19 mouse cellular contexts compared by ENCODE assay signal in the genomic region with DNA sequence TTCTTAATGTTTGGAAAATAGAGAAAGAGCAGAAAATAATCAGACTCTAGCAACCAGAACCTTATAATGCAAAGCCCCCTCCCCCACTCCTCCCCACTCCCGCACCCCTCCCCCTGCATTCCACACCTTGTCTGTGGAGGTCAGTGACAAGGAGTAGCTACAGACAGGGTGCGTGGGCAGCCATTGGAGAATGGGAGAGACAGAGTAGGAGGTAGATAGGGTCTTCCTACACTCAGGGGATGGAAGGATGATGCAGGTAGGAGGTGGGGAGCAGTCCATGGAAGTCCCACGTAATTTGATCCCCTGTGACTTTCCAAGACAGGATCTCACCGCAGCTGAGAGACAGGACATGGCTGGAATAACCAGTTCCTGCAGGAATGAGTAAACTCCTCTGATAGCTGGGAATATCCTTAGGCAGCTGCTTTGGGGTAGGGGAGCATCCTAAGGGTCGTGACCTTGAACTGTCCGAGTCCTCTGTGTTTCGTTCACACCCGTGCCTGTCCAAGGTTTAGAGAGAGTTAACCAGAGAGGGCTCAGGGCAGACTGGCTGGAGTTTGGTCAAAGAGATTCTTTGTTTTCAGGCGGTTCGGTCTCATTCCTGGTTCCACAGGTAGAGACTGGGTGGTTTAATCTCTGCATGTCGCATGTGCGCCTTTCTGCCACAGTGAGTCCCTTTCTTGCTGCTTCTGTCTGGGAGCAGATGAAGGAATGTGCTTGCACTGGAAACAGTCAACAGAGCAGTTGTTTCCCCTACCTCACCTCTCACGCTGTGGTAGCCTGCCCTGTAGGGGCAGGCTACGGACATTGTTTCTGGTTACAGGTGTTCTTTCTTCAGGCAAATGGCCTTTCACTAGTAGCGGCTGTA. TPM values are rescaled to one million over a fixed set of nuclear protein-coding genes. Genes with fewer than 3 reads are reported as not detected.
A peak's percentile ranks its signal among the peaks of the same experiment; 100 is the strongest.
DNase-seq lines count a peak whose midpoint lies in the region; ATAC-seq and TF ChIP-seq lines count a peak whose summit lies in the region.
"Had no signal": no experiment of that assay in that cellular context is flagged by ENCODE, and none has a peak within 500 bp of the region (broad histone marks: within the 10 kb centered on the region; RNA-seq: fewer than 3 reads in every experiment).

No protein-coding gene starts in this region.

- 37% methylated on average over 15 of the region's 15 CpGs for WGBS in kidney, embryonic 15.5 days
- WGBS in limb, embryonic 15.5 days, result 37% methylated on average over 15 of the region's 15 CpGs

- peak; percentile 60; the same call in 1 of the 2 replicates for TF ChIP-seq EP300 in ES-Bruce4 (IDR thresholded peaks at IDR 0.05; ENCODE audit: insufficient read depth, low read depth, low read length)

- TF ChIP-seq CTCF in ES-Bruce4 (IDR thresholded peaks at IDR 0.05; ENCODE audit: low read depth, low read length), result no peak

- H3K9ac ChIP-seq in kidney, embryonic 15.5 days, result no peak overlapping the region
- H3K9ac ChIP-seq in ES-Bruce4 (ENCODE audit: low read depth, poor library complexity, severe bottlenecking), result no peak overlapping the region
- no peak overlapping the region for H3K9ac ChIP-seq in limb, embryonic 15.5 days
- H3K9ac ChIP-seq: embryonic facial prominence, embryonic 12.5 days had no signal

- peak; percentile 52 for ATAC-seq in kidney, embryonic 15.5 days (replicated peaks; ENCODE audit: low FRiP score)
- ATAC-seq in limb, embryonic 15.5 days (ENCODE audit: insufficient number of reproducible peaks, low FRiP score, low TSS enrichment, low read depth), result no peak
- ATAC-seq: inflammation-experienced regulatory T-cells, adult 6 months had no signal

- DNase-seq in kidney, adult 8-10 months, result no peak
- DNase-seq in ZHBTc4 (ENCODE audit: low read depth, low spot score), result peak; percentile 76
- no peak for DNase-seq in cerebellum, postnatal 14 days
- DNase-seq in layer of hippocampus, postnatal 14 days (ENCODE audit: low spot score in 2 of 2), result no peak
- DNase-seq: adrenal gland, adult 8-10 months; cerebellum, adult 9-10 months; heart, postnatal 36 days had no signal

- H3K27me3 ChIP-seq in kidney, embryonic 15.5 days, result no peaks in the 10 kb centered on the region
- no peaks in the 10 kb centered on the region for H3K27me3 ChIP-seq in ES-Bruce4 (ENCODE audit: control insufficient read depth, insufficient read depth, low read length, poor library complexity, severe bottlenecking)
- no peaks in the 10 kb centered on the region for H3K27me3 ChIP-seq in limb, embryonic 15.5 days
- H3K27me3 ChIP-seq: embryonic facial prominence, embryonic 12.5 days had no signal

- 0 out of 2 replicates have a peak overlapping the region, but pooled peaks have one; percentile 12 for H3K4me2 ChIP-seq in kidney, embryonic 15.5 days
- 0 out of 2 replicates have a peak overlapping the region, but pooled peaks have one; percentile 2 for H3K4me2 ChIP-seq in limb, embryonic 15.5 days
- H3K4me2 ChIP-seq: embryonic facial prominence, embryonic 12.5 days had no signal

- H3K36me3 ChIP-seq in kidney, embryonic 15.5 days, result no peaks in the 10 kb centered on the region
- no peaks in the 10 kb centered on the region for H3K36me3 ChIP-seq in ES-Bruce4 (ENCODE audit: control insufficient read depth, insufficient read depth, low read length, poor library complexity, severe bottlenecking)
- no peaks in the 10 kb centered on the region for H3K36me3 ChIP-seq in limb, embryonic 15.5 days
- H3K36me3 ChIP-seq: embryonic facial prominence, embryonic 12.5 days; midbrain, embryonic 10.5 days had no signal

- H3K4me1 ChIP-seq in kidney, embryonic 15.5 days, result peaks cover 10% of the 10 kb centered on the region
- peaks cover 26% of the 10 kb centered on the region for H3K4me1 ChIP-seq in ES-Bruce4 (ENCODE audit: control insufficient read depth, insufficient read depth, low read length)
- H3K4me1 ChIP-seq in limb, embryonic 15.5 days, result peaks cover 14% of the 10 kb centered on the region

- no peak overlapping the region for H3K4me3 ChIP-seq in kidney, embryonic 15.5 days (replicated peaks)
- no peak overlapping the region for H3K4me3 ChIP-seq in ES-Bruce4 (ENCODE audit: low read depth, low read length)
- H3K4me3 ChIP-seq in limb, embryonic 15.5 days, result no peak overlapping the region
- H3K4me3 ChIP-seq: embryonic facial prominence, embryonic 12.5 days; midbrain, embryonic 10.5 days had no signal

- no peak for TF ChIP-seq POLR2A in ES-Bruce4 (IDR thresholded peaks at IDR 0.05; ENCODE audit: insufficient read depth, low read length)

- H3K27ac ChIP-seq in kidney, embryonic 15.5 days, result peak overlapping the region; percentile 63
- peak overlapping the region; percentile 42 for H3K27ac ChIP-seq in ES-Bruce4 (ENCODE audit: insufficient read depth, low read length)
- no peak overlapping the region; the same call in 1 of the 2 replicates for H3K27ac ChIP-seq in limb, embryonic 15.5 days
- H3K27ac ChIP-seq: embryonic facial prominence, embryonic 12.5 days; midbrain, embryonic 10.5 days had no signal

- no peaks in the 10 kb centered on the region for H3K9me3 ChIP-seq in kidney, embryonic 15.5 days (replicated peaks)
- peaks cover 4% of the 10 kb centered on the region; the same call in 1 of the 2 replicates for H3K9me3 ChIP-seq in ES-Bruce4 (replicated peaks; ENCODE audit: control insufficient read depth, insufficient read depth, low read length, poor library complexity, severe bottlenecking)
- no peaks in the 10 kb centered on the region for H3K9me3 ChIP-seq in limb, embryonic 15.5 days
- H3K9me3 ChIP-seq: embryonic facial prominence, embryonic 12.5 days had no signal

RNA-seq across cellular contexts. Expression of a gene that starts 54.1 kb away (rescaled TPM):
- not detected in 2 replicates for polyA plus RNA-seq in kidney, embryonic 15.5 days (2015; fragmentation: Nextera tagmentation; extraction: Ambion mirVana)
- polyA plus RNA-seq in ES-Bruce4 (2011; ENCODE audit: insufficient read depth, insufficient read length, low read depth, missing spikeins), result not detected in 2 replicates
- not detected in 2 replicates for polyA plus RNA-seq in limb, embryonic 15.5 days (2015; fragmentation: Nextera tagmentation; extraction: Ambion mirVana)
- not detected for total RNA-seq in layer of hippocampus, postnatal 14 days (2021)
- total RNA-seq: adrenal gland, adult 8-10 months; granulocyte monocyte progenitor cell, adult 5-6 weeks; heart, postnatal 36 days; left cerebral cortex, postnatal 36 days; neutrophil, adult 5-6 weeks had no signal
- polyA plus RNA-seq: embryonic facial prominence, embryonic 12.5 days; forebrain, embryonic 11.5 days; inflammation-experienced regulatory T-cells, adult 6 months; liver, embryonic 16.5 days; midbrain, embryonic 10.5 days; thymus, postnatal 0 days had no signal
